Mouse (Mus musculus): ENCODE data around the gene Pitpnm2.

DNA sequence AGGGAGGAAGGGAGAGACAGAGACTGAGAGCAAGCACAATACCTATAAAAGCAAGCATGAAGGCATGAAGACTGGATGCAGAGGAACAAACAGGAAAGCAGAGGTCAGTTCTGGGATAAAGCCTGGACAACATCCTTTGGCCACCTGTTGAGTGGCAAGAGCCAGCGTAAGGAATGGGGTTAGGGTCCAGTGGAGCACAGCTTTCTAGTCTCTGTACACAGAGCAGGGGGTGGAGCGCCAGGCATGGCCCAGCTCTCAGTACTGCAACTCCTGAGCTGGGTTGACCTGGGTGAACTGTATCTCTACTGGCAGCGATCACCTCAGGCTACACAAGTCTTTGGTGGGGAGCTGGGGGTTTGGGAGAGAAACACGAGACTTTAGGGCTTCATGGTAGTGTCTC, 77.3 kb downstream of the Pitpnm2 start:
- TF ChIP-seq CTCF (IDR thresholded peaks at IDR 0.05; ENCODE audit: low read depth) (no peak), EP300 (IDR thresholded peaks at IDR 0.05; ENCODE audit: low read depth) (no peak)

All from liver, embryonic 14.5 days (tissue).